Mouse (Mus musculus) heart, postnatal 0 days (tissue): ENCODE measurements around the gene Rpl6. TPM values are rescaled to one million over a fixed set of nuclear protein-coding genes. Genes with fewer than 3 reads are reported as not detected.

Experiments used
- ATAC-seq: fragments of 200-750 bp; cut with Nextera tagmentation; 2 replicates; pipeline ENCODE4 v1.8.0; 2017; ENCODE audit warnings: low read depth, moderate number of reproducible peaks, moderate library complexity; ENCODE audit not compliant: insufficient read depth
- DNase-seq: peaks from one replicate; pipeline ENCODE4 v3.0.0-alpha.2; 2016; ENCODE audit warnings: low spot score
- H3K27ac ChIP-seq: fragments of 300-500 bp; sonication (generic); 2 replicates; pipeline ENCODE4 v1.5.1; 2014; ENCODE audit warnings: low read depth, mild to moderate bottlenecking
- H3K27me3 ChIP-seq: fragments of 300-500 bp; sonication (generic); 2 replicates; pipeline ENCODE4 v1.6.1; 2014; ENCODE audit warnings: low read length, mixed read lengths; ENCODE audit not compliant: control insufficient read depth, insufficient read depth
- H3K36me3 ChIP-seq: fragments of 300-500 bp; sonication (generic); replicated peaks from 2 replicates; pipeline ENCODE4 v1.6.1; 2014; ENCODE audit warnings: low read length, mixed read lengths; ENCODE audit not compliant: control insufficient read depth, insufficient read depth
- H3K4me1 ChIP-seq: fragments of 300-500 bp; sonication (generic); 2 replicates; pipeline ENCODE4 v1.6.1; 2014; ENCODE audit warnings: antibody characterized with exemption; ENCODE audit not compliant: control insufficient read depth, insufficient read depth
- H3K4me2 ChIP-seq: fragments of 300-500 bp; sonication (generic); 2 replicates; pipeline ENCODE4 v1.6.1; 2014; ENCODE audit warnings: low read depth, mild to moderate bottlenecking, low read length, moderate library complexity
- H3K4me3 ChIP-seq: fragments of 300-500 bp; sonication (generic); 2 replicates; pipeline ENCODE4 v1.5.1; 2014; ENCODE audit warnings: low read depth, low read length
- H3K9ac ChIP-seq: fragments of 300-500 bp; sonication (generic); replicated peaks from 2 replicates; pipeline ENCODE4 v1.6.1; 2014; ENCODE audit warnings: low read depth, low read length, mixed read lengths
- H3K9me3 ChIP-seq: fragments of 300-500 bp; sonication (generic); replicated peaks from 2 replicates; pipeline ENCODE4 v1.6.1; 2016; ENCODE audit warnings: low read length; ENCODE audit not compliant: control insufficient read depth
- CTCF ChIP-seq: IDR thresholded peaks from 2 replicates; pipeline ENCODE4 v1.5.1; 2016; ENCODE audit warnings: antibody characterized with exemption, control low read depth, low read depth
- EP300 ChIP-seq: IDR thresholded peaks from 2 replicates; pipeline ENCODE4 v1.6.1; 2016; ENCODE audit warnings: antibody characterized with exemption, low read depth
- WGBS: fragments of 180-500 bp; shearing (Covaris S2); extraction: QIAGEN DNeasy Blood & Tissue Kit; methylation state at CpG from one replicate; pipeline ENCODE4 v1.1.7; 2014; 5-methylcytosine and 5-hydroxymethylcytosine counted together
- polyA plus RNA-seq: library from polyadenylated mRNA; unstranded; fragments of >200 nt; fragmentation: Nextera tagmentation; extraction: Ambion mirVana; gene quantifications from 2 replicates; pipeline ENCODE4 v1.2.1, GENCODE M21; 2015
- total RNA-seq: library from RNA; depleted of rRNA; stranded (reverse); fragments of >200 nt; gene quantifications from 2 replicates; pipeline ENCODE4 v1.2.3, GENCODE M21; 2014; ENCODE audit warnings: low replicate concordance

The Rpl6 gene
- total and polyA plus RNA-seq, 2 experiments from 2014 or later: 287 to 482 TPM

- TF ChIP-seq EP300: no peak
- no peak for TF ChIP-seq CTCF
- 60% methylated on average over 9 of the region's 9 CpGs for WGBS
- Histone ChIP-seq H3K27me3 (no peaks in the 10 kb centered on the region), H3K36me3 (no peaks in the 10 kb centered on the region), H3K9me3 (no peaks in the 10 kb centered on the region), H3K4me3 (no peak overlapping the region), H3K4me1 (peaks cover 57% of the 10 kb centered on the region), H3K27ac (peak overlapping the region; percentile 14; the same call in 1 of the 2 replicates), H3K4me2 (peak overlapping the region; percentile 47), H3K9ac (no peak overlapping the region)
- ATAC-seq (no peak), DNase-seq (no peak)
These were observed 15.1 kb upstream of the Rpl6 start for GRCm38 (mm10) chr5:121189182-121189581.

- WGBS: 23% methylated on average over 21 of the region's 21 CpGs
- peaks cover 45% of the 10 kb centered on the region for H3K4me1 ChIP-seq
- H3K27ac ChIP-seq: peak overlapping the region; percentile 95
- H3K9ac ChIP-seq: peak overlapping the region; percentile 96
- DNase-seq: no peak
- TF ChIP-seq CTCF (no peak), EP300 (no peak)
- ATAC-seq: no peak
- H3K4me2 ChIP-seq: peak overlapping the region; percentile 73
- no peaks in the 10 kb centered on the region for H3K27me3 ChIP-seq
- no peaks in the 10 kb centered on the region for H3K9me3 ChIP-seq
- peak overlapping the region; percentile 93 for H3K4me3 ChIP-seq
- no peaks in the 10 kb centered on the region for H3K36me3 ChIP-seq
These were observed 14.0 kb upstream of the Rpl6 start for GRCm38 (mm10) chr5:121190210-121190835.

GRCm38 (mm10) chr5:121190836-121191583 lies 13.3 kb upstream of the Rpl6 start, which contains the start of gene Ptpn11:
TSS of gene Ptpn11 (minus strand) at chr5:121191397.
- Histone ChIP-seq H3K4me2 (peak within 1 kb of the TSS; percentile 73), H3K9ac (peak within 1 kb of the TSS; percentile 96), H3K27ac (peak within 1 kb of the TSS; percentile 95), H3K9me3 (no peaks in the 10 kb centered on the region), H3K4me3 (peak within 1 kb of the TSS; percentile 93), H3K36me3 (no peaks in the 10 kb centered on the region), H3K4me1 (peaks cover 39% of the 10 kb centered on the region), H3K27me3 (no peaks in the 10 kb centered on the region)
- under 1% methylated on average over 70 of the region's 98 CpGs for WGBS
- ATAC-seq (peak; percentile 90), DNase-seq (peak; percentile 89)
- no peak for TF ChIP-seq CTCF
- TF ChIP-seq EP300: no peak

GRCm38 (mm10) chr5:121191584-121191906 lies 12.7 kb upstream of the Rpl6 start:
- TF ChIP-seq EP300: no peak
- TF ChIP-seq CTCF: no peak
- 9% methylated on average over 17 of the region's 17 CpGs for WGBS
- Histone ChIP-seq H3K9me3 (no peaks in the 10 kb centered on the region), H3K27ac (peak overlapping the region; percentile 95), H3K9ac (peak overlapping the region; percentile 96), H3K4me1 (peaks cover 34% of the 10 kb centered on the region), H3K4me2 (peak overlapping the region; percentile 73), H3K27me3 (no peaks in the 10 kb centered on the region), H3K4me3 (peak overlapping the region; percentile 93), H3K36me3 (no peaks in the 10 kb centered on the region)
- ATAC-seq: peak; percentile 0; the same call in 1 of the 2 replicates
- DNase-seq: no peak

GRCm38 (mm10) chr5:121194173-121194572 lies 10.1 kb upstream of the Rpl6 start:
- WGBS: 20% methylated on average over 1 of the region's 1 CpGs
- no peak for ATAC-seq

More at GRCm38 (mm10) chr5:121194173-121194572, 10.1 kb upstream of the Rpl6 start:
- DNase-seq: no peak
- TF ChIP-seq EP300: no peak
- no peak for TF ChIP-seq CTCF
- H3K9me3 ChIP-seq: no peaks in the 10 kb centered on the region
- H3K4me3 ChIP-seq: no peak overlapping the region
- H3K9ac ChIP-seq: no peak overlapping the region
- H3K27me3 ChIP-seq: no peaks in the 10 kb centered on the region
- no peak overlapping the region for H3K27ac ChIP-seq
- no peak overlapping the region for H3K4me2 ChIP-seq
- H3K4me1 ChIP-seq: peaks cover 10% of the 10 kb centered on the region
- no peaks in the 10 kb centered on the region for H3K36me3 ChIP-seq
